Mouse (Mus musculus) adrenal gland, postnatal 4 days (tissue): Measurements from ENCODE around the gene Efcab9. TPM values are rescaled to one million over a fixed set of nuclear protein-coding genes. Genes with fewer than 3 reads are reported as not detected.

Experiments
- DNase-seq, 2 experiments: peaks; one replicate each; pipeline ENCODE4 v3.0.0; 2021 to 2022; ENCODE audit warnings: low spot score in 2 of 2, mixed read lengths in 2 of 2
- long read RNA-seq, 2 experiments: library from polyadenylated mRNA; stranded (forward); transcript quantifications; one replicate each; pipeline ENCODE4 v2.0.0; 2021
- total RNA-seq, 2 experiments: library from RNA; stranded (reverse); gene quantifications; 2 replicates each; pipeline ENCODE4 v1.2.3; 2021

Gene Efcab9
- 1 to 10 TPM in 1 of 2 experiments, under 1 TPM in 1; 0.42 to 1.6 TPM for total RNA-seq
- long read RNA-seq, experiment 1 = 0 reads
- long read RNA-seq, experiment 2, partial matches to known transcripts = 0 of 1 reads
- long read RNA-seq, experiment 2, other reads (novel, unspliced or antisense) = 1 of 1 reads

GRCm38 (mm10) chr11:32531871-32532764, at the start of gene Efcab9:
TSS of gene Efcab9 (minus strand) at chr11:32532081.
- no peak for DNase-seq

DNA sequence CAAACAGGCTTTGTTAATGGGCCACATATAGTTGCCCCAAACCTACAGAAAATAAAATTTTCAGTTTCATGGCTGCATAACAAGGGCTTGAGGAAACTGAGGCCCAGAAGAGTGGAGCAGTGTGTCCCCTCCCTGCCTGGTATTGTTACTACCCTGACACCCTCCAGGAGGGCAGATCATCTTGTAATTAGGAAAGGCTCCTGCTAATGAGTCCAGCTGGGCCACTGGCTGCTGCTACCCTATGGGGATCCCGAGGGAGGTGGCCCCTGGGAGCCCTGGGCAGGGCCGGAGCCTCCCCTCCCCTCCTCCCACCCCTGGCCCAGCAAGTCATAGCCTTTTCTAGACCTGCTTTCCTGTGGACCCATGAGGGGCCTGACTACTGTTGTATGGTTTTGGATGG, 49.1 kb upstream of the Efcab9 start:
- DNase-seq = no peak

- DNase-seq = no peak
These were observed 48.5 kb upstream of the Efcab9 start for GRCm38 (mm10) chr11:32580305-32580947.

DNA sequence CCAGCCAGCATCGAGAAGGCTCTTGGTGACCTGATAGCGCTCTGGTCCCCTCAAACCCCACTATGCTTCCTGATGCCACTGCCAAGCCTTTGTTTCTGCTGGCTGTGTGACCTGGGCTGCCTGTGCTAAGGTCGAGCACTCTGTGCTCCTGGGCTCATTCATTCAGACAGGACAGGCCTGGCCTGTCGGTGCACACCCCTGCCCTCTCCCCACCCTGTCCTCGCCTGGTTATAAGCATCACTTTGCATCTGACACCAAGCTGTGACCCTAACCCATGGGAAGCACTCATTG, 44.8 kb upstream of the Efcab9 start:
- DNase-seq = no peak

- no peak for DNase-seq
These were observed 44.3 kb upstream of the Efcab9 start for GRCm38 (mm10) chr11:32575964-32576759.

- no peak for DNase-seq
These were observed 41.8 kb upstream of the Efcab9 start for GRCm38 (mm10) chr11:32573669-32574068.

DNA sequence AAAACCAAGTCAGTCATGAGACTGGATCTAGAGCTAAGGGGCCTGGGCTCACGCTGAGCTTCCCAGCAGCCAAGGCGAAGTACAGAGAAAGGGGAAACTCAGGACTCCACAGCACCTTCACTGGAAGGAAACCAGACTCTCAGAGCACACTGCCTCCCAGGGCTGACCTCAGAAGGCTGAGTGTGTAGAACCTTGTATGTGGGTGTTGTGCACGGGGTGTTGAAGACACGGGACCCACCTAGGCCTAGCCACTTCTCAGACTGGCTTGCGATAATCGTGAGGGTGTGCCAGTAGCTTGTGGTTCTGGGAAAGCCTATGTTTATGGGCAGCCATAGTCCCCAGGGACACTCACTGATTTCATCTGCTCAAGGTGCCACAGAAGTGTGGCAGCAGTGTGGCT, 39.2 kb upstream of the Efcab9 start:
- no peak for DNase-seq

GRCm38 (mm10) chr11:32568637-32569293, 36.9 kb upstream of the Efcab9 start:
- DNase-seq = no peak

DNA sequence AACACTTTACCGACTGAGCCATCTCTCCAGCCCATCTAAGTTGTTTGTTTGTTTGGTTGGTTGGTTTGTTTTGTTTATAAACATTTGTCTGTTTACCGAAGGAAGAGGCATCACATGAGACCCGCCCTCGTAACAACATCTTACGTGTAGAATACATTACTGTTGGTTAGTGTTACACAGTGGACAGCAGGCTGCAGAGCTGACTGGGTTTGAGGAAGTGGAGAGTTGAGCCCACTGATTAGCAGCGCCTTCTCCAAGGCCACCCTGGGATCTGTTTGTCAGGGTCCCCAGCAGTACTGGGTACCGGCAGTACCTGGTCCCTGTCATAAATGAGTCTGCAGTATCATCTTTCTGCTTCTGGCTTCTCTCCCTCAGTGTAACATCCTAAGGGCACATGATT, 36.2 kb upstream of the Efcab9 start:
- no peak for DNase-seq

- no peak for DNase-seq
These were observed 35.3 kb upstream of the Efcab9 start for GRCm38 (mm10) chr11:32567000-32567855.

DNA sequence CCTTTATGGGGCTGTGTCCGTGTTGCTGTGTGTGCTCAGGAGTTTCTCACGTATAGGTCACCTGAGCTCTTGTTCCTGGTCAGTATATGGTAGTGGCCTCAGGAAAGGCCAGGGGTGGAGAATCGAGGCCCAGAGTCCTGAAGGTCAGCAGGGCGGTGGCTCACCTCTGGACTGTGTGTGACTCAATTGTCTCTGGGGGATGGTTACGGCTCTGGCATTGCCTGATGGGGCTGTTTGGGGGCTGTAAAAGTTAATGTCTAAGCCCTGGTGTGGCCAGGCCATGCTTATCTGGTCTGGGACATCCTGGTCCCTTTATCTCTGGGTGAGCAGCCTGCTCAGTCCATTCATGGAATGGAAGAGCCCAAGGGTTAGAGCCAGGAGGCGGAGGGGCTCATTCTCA, 34.3 kb upstream of the Efcab9 start:
- DNase-seq = no peak

DNA sequence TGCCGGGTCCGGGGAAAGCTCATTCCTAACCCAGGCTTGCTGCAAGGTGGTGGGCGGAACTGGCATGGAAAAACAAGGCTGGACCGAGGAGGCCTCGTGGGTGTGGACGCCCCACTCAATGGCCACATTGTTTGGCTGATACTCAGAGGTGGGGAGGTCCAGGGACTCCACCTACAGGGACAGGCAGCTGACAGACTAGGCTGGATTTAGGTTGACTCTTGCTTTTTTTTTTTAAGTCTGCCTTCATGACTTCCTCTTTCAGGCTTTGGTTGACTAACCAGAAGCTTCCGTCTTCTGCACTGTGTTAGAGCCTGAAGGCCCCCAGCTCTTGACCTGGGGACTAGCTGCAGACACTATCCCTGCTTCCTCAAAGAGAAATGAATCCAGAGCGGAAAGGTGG, 33.2 kb upstream of the Efcab9 start:
- no peak for DNase-seq

GRCm38 (mm10) chr11:32564629-32565028, 32.7 kb upstream of the Efcab9 start:
- DNase-seq = no peak

GRCm38 (mm10) chr11:32563660-32564059, 31.8 kb upstream of the Efcab9 start:
- no peak for DNase-seq

DNA sequence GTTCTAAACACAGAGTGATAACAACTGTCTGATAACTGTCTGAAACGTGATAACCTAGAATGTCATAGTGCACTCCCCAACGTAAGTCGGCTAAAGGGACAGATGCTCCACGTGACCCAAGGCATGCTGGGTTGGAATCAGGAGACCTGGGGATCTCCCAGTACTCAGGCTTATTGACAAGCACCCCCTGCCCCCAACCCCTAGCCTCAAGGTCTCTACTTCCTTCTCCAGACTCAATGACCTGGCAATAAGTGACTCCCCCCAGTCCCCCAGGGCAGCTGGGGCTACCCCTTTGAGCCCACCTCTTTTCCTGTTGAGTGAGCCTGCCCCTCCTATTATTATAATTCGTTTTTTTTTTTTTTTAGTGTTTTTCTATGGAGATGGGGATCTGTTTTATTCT, 30.8 kb upstream of the Efcab9 start:
- DNase-seq = no peak

- DNase-seq = no peak
These were observed 29.8 kb upstream of the Efcab9 start for GRCm38 (mm10) chr11:32561465-32562355.

- DNase-seq = no peak
These were observed 28.3 kb upstream of the Efcab9 start for GRCm38 (mm10) chr11:32560015-32560770.

- DNase-seq = no peak
These were observed 26.8 kb upstream of the Efcab9 start for GRCm38 (mm10) chr11:32558677-32559076.
